Mouse (Mus musculus): ENCODE results near the gene Tnfrsf12a.

DNA sequence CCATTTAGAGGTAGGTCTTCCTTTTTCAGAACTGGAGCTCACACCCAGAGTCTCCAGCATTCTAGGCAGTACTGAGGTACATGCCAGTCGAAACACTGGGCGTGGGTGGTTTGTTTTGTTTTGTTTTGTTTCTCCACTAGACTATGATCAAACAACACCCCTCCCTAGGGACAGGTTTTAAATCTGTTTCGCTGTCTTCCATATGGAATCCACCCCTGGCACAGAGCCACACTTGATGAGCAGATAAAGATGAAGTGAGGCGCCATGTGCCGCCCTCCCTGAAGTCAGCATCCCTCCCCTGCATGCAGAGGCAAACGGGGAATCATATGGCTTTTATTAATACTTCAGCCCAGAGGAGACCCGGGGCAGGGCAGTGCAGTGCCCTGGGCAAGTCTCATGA is 27.5 kb upstream of the Tnfrsf12a start:
- no peak for TF ChIP-seq CTCF (IDR thresholded peaks at IDR 0.05; ENCODE audit: borderline replicate concordance, insufficient read depth, low read depth, low read length)
- no peak for TF ChIP-seq POLR2A (IDR thresholded peaks at IDR 0.05; ENCODE audit: borderline replicate concordance, insufficient read depth, low read length)

Measured in cerebellum, adult 2 months (tissue).